Mouse (Mus musculus): Measurements from ENCODE around the gene Ugdh. TPM values are rescaled to one million over a fixed set of nuclear protein-coding genes. Genes with fewer than 3 reads are reported as not detected.
"Not testable (repeated sequence)": the region's sequence is repeated elsewhere in the genome, so short reads cannot be mapped to it uniquely, and the experiment has no call there.

The Ugdh gene
- polyA plus RNA-seq (2012; rRNA removed): 26.6 and 48.3 TPM in 2 replicates

GRCm38 (mm10) chr5:65435806-65436561 lies at the start of gene Ugdh:
Ugdh (minus strand) TSS chr5:65435949.
- under 1% methylated on average over 51 of the region's 51 CpGs for WGBS
- DNase-seq (ENCODE audit: low read depth, low spot score): no peak

DNA sequence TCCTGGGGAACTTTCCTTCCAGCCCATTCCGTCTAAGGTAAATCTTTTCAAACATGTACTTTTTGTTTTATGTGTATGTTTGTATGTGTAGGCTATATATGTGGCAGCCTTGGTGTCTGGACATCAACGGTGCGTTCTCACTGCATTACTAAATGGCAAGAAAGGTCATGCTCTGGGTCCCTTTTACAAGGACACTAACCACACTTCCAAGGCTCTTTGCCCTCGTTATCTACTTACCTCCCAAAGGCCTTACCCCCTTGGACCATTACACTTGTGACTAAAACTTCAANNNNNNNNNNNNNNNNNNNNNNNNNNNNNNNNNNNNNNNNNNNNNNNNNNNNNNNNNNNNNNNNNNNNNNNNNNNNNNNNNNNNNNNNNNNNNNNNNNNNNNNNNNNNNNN lies 47.2 kb upstream of the Ugdh start:
- WGBS: 93% methylated on average over 4 of the region's 4 CpGs
- no peak for DNase-seq (ENCODE audit: low read depth, low spot score)

DNA sequence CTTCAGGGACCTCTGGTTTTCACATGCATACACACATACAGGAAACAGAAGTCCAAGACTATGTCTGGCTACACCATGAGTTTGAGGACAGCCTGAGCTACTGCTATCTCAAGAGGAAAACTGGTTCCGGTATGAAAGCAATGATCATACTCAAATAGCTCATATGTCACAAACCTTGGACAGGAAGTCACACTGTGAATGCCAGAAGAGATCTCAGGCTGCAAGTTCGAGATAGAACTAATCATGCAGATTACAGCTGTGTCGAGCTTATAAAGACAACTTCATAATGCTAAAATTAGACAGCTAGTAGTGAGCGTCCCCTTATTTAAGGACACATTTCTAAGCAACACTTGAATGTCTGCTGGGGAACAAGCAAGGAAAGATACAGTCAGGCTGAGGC lies 44.8 kb upstream of the Ugdh start:
- 30% methylated on average over 4 of the region's 4 CpGs for WGBS

GRCm38 (mm10) chr5:65479681-65480445 lies 44.1 kb upstream of the Ugdh start:
- no peak for DNase-seq (ENCODE audit: low read depth, low spot score)
- 50% methylated on average over 9 of the region's 9 CpGs for WGBS

More for the DNA sequence above, 44.8 kb upstream of the Ugdh start:
- DNase-seq (ENCODE audit: low read depth, low spot score): no peak

DNA sequence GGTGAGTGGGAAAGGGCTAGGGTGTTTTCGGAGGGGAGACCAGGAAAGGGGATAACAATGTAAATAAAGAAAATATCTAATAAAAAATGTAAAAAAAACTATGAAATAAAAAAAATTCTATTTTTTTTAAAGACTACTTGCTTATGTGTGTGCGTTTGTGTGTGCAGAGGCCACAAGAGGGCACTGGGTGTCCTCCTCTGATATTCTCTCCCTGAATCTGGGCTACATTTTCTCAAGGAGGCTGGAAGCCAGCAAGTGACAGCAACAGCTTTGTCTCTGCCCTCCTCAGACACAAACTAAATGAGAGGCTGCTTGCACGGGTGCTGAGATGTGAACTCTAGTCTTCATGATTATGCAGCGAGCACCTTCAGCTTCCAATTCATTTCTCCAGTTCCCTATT lies 42.5 kb upstream of the Ugdh start:
- no peak for DNase-seq (ENCODE audit: low read depth, low spot score)
- WGBS: 69% methylated on average over 4 of the region's 4 CpGs

DNA sequence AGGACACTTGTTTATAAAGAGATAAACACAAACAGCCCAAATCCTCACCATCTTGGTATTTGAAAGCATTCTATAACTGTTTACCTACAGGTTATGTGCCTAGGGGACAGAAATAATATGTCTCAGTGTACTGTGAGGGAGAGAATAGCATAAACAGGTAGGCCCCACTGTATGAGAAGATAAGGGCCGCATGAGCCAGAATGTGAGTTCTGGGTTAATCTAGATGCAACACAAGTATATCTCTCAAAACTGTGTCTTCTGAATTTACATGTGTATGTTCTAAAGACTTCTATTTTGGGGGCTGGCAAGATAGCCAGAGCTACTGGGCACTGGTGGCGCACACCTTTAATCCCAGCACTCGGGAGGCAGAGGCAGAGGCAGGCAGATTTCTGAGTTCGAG lies 41.0 kb upstream of the Ugdh start:
- 95% methylated on average over 4 of the region's 4 CpGs for WGBS
- not testable (repeated sequence) for DNase-seq (ENCODE audit: low read depth, low spot score)

DNA sequence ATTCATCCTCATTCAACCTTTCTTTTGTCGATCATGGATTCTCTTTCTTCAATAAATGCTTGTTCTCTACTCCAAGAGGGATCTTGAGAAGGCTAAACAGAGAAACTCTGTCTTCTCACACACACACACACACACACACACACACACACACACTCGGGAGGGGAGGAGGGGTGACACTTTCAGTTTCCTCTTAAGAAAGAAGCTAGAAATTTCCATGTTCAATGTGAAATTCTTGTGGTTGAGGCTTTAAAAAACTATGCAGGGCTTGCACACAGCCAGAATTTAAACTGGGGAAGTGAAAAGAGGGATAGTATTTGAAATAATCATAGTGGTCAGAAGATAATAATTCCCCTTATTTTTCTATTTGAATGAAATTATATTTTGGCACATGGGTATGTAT lies 40.1 kb upstream of the Ugdh start:
- no peak for DNase-seq (ENCODE audit: low read depth, low spot score)
- 48% methylated on average over 2 of the region's 2 CpGs for WGBS

DNA sequence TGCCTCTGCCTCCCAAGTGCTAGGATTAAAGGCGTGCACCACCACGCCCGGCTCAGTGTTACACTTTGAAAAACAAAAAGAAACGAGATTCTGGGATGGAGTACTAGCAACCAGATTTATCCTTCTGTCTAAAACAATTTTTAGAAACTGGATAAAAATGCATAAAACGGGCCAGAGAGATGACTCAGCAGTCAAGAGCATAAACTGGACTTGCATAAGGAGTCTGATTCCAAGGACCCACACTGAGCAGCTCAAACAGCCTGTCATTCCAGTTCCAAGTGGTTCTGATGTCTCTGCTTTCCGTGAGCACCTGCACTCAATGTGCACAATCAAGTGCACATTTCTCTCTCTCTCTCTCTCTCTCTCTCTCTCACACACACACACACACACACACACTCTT lies 34.0 kb upstream of the Ugdh start:
- 78% methylated on average over 6 of the region's 6 CpGs for WGBS
- DNase-seq (ENCODE audit: low read depth, low spot score): no peak

DNA sequence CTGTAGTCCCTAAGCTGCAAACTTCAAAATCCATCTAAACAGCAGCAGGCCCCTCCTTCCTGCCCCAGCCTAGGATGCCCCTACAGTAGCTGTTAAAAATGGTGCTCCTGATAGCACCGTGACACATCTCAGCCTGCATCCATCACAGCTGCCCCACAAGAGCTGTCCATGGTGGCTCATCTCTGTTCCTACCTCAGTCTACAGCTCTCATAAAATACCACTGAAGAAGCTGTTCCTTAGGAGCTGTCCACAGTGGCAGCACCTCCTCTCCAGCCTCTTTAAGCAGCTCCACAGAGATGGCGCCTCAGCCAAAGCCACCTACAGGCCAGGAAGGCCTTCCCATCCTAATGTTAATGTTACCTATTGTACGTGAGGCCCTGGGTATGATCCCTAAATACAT lies 31.2 kb upstream of the Ugdh start:
- no peak for DNase-seq (ENCODE audit: low read depth, low spot score)
- 91% methylated on average over 3 of the region's 3 CpGs for WGBS

GRCm38 (mm10) chr5:65460361-65460760 lies 24.6 kb upstream of the Ugdh start:
- 92% methylated on average over 14 of the region's 14 CpGs for WGBS
- no peak for DNase-seq (ENCODE audit: low read depth, low spot score)

- WGBS: 76% methylated on average over 3 of the region's 3 CpGs
- DNase-seq (ENCODE audit: low read depth, low spot score): no peak
These were observed 23.7 kb upstream of the Ugdh start for GRCm38 (mm10) chr5:65459454-65459853.

- 62% methylated on average over 5 of the region's 5 CpGs for WGBS
These were observed 22.1 kb upstream of the Ugdh start for GRCm38 (mm10) chr5:65457846-65458245.

GRCm38 (mm10) chr5:65457086-65457827 lies 21.5 kb upstream of the Ugdh start:
- DNase-seq (ENCODE audit: low read depth, low spot score): no peak
- WGBS: 66% methylated on average over 7 of the region's 7 CpGs

More at GRCm38 (mm10) chr5:65457846-65458245, 22.1 kb upstream of the Ugdh start:
- no peak for DNase-seq (ENCODE audit: low read depth, low spot score)

GRCm38 (mm10) chr5:65454771-65455170 lies 19.0 kb upstream of the Ugdh start:
- WGBS: 59% methylated on average over 5 of the region's 5 CpGs
- DNase-seq (ENCODE audit: low read depth, low spot score): no peak

GRCm38 (mm10) chr5:65448941-65449340 lies 13.2 kb upstream of the Ugdh start:
- DNase-seq (ENCODE audit: low read depth, low spot score): no peak
- WGBS: 86% methylated on average over 4 of the region's 4 CpGs

DNA sequence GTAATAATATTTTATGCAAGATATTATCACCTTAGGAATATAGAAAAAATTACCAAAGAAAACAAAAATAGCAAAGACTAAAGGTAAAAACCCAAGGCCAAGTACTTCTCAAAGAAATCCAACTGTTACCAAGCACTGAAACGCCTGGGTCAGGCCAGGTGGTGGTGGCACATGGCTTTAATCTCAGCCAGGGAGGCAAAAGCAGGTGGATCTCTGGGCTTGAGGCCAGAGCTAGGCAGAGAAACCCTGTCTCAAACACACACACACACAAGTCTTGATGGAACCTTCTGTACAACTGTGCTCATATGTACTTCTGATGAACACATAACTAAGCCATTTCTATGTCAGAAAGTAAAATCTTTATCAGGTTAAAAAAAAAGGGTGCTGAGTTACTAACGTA lies 12.1 kb upstream of the Ugdh start:
- WGBS: 78% methylated on average over 2 of the region's 2 CpGs
- no peak for DNase-seq (ENCODE audit: low read depth, low spot score)

DNA sequence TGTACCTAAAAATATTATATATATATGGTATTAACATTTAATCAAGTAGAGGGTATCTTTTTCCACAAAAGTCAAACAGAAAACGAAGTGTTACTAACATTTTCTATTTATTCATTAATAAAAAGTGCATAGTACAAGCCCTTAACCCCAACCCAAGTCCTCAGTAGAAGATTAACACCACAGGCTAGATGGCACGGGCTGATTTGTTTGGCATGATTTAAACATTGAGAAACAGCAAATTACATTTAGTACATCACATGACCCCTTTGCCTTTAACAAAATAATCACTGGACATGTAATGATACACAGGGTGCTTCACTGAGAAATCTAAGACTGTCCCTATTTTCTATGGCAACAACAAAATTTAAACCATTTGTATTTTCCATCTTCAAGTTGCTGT lies 11.0 kb upstream of the Ugdh start:
- no peak for DNase-seq (ENCODE audit: low read depth, low spot score)
- WGBS: 79% methylated on average over 2 of the region's 2 CpGs

DNA sequence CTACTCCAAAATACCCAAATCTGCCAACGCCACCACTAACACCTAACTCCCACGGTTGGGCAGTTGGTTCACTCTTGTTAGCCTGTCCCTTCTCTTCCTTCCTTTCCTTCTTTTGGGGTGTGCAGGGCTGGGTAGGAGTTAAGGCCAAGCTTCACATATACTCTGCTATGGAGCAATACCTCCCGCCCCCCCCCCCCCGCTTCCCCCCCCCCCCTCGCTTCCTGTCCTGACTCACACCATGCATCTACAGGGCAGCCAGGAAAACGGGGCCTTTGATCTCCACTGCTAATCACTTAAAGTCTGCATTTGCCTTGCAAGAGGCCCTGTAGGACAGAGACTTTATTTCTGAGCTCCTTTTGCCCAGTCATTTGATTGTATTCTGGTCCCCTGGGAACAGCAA lies 9.2 kb upstream of the Ugdh start:
- 48% methylated on average over 3 of the region's 6 CpGs for WGBS
- no peak for DNase-seq (ENCODE audit: low read depth, low spot score)

DNA sequence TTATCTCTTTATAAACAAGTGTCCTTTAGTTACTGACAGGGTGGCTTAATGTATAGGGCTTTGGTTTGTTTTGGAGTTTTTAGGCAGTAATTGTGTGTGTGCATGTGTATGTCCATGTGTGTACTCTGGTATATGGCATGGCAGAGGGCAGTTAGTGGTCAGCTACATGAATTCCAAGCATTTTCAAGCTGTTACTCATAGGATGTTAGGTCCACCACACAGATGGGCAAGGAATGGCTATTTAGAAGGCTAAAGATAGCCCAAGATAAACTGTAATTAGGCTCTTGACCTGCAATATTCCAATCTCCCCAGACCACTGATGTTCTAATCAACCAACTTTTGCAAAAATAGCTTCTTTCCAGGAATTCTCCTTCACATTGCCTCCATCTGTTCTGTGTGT lies 2.3 kb upstream of the Ugdh start:
- no peak for DNase-seq (ENCODE audit: low read depth, low spot score)

DNA sequence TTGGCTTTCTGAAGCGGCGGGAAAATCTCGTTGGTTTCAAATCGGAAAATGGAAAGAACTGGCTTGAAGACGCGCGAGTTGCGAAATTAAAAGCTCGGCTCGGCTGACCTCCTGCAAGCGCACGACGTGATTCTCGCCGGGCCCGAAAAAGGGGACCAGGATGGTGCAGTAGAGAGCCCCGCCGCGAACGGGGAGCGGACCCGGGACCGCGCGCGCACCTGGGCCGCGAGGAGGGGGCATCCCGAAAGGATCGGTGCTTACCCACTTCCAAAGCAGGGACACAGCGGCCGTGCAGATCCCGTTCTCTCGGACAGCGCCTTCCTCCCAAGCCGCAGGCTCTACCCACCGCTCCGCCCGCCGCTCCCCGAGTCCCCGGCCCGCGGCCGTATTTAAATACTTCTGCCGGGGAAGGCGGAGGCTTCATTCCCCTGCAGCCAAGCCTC lies 365 bp downstream of the Ugdh start:
- WGBS: under 1% methylated on average over 44 of the region's 47 CpGs
- no peak for DNase-seq (ENCODE audit: low read depth, low spot score)

Measured in large intestine, adult 2 months (tissue).